Mouse (Mus musculus) limb, embryonic 14.5 days (tissue): Measurements from ENCODE around the gene Ddit4. TPM values are rescaled to one million over a fixed set of nuclear protein-coding genes. Genes with fewer than 3 reads are reported as not detected.
A peak's percentile ranks its signal among the peaks of the same experiment; 100 is the strongest.

Source experiments
- ATAC-seq: fragments of 200-750 bp; cut with Nextera tagmentation; 2 replicates; pipeline ENCODE4 v1.8.0; 2017; ENCODE audit warnings: low read depth, moderate number of reproducible peaks, moderate TSS enrichment; ENCODE audit not compliant: low FRiP score
- DNase-seq: peaks from one replicate; pipeline ENCODE4 v3.0.0-alpha.2; 2015; ENCODE audit warnings: low spot score
- H3K27ac ChIP-seq: fragments of 300-500 bp; sonication (generic); replicated peaks from 2 replicates; pipeline ENCODE4 v1.5.1; 2014; ENCODE audit warnings: low read depth, mild to moderate bottlenecking, low read length, moderate library complexity, mixed read lengths
- H3K27me3 ChIP-seq: fragments of 300-500 bp; sonication (generic); 2 replicates; pipeline ENCODE4 v1.6.1; 2014; ENCODE audit warnings: low read length, mixed read lengths; ENCODE audit not compliant: control insufficient read depth, insufficient read depth
- H3K36me3 ChIP-seq: fragments of 300-500 bp; sonication (generic); 2 replicates; pipeline ENCODE4 v1.6.1; 2014; ENCODE audit warnings: mild to moderate bottlenecking, low read length, moderate library complexity, mixed read lengths; ENCODE audit not compliant: control insufficient read depth, insufficient read depth
- H3K4me1 ChIP-seq: fragments of 300-500 bp; sonication (generic); 2 replicates; pipeline ENCODE4 v1.6.1; 2014; ENCODE audit warnings: antibody characterized with exemption, low read length, mixed read lengths; ENCODE audit not compliant: control insufficient read depth, insufficient read depth
- H3K4me2 ChIP-seq: fragments of 300-500 bp; sonication (generic); replicated peaks from 2 replicates; pipeline ENCODE4 v1.6.1; 2014; ENCODE audit warnings: low read depth, mild to moderate bottlenecking, low read length, moderate library complexity; ENCODE audit not compliant: severe bottlenecking
- H3K4me3 ChIP-seq: fragments of 300-500 bp; sonication (generic); replicated peaks from 2 replicates; pipeline ENCODE4 v1.5.1; 2014; ENCODE audit warnings: low read length
- H3K9ac ChIP-seq: fragments of 300-500 bp; sonication (generic); 2 replicates; pipeline ENCODE4 v1.6.1; 2014; ENCODE audit warnings: mild to moderate bottlenecking, low read depth, low read length, moderate library complexity; ENCODE audit not compliant: severe bottlenecking
- H3K9me3 ChIP-seq: fragments of 300-500 bp; sonication (generic); 2 replicates; pipeline ENCODE4 v1.6.1; 2016; ENCODE audit warnings: low read length; ENCODE audit not compliant: control insufficient read depth
- POLR2A ChIP-seq: fragments of 200-500 bp; IDR thresholded peaks from 2 replicates; pipeline ENCODE4 v1.8.0; 2012; ENCODE audit warnings: inconsistent platforms, mild to moderate bottlenecking, moderate library complexity, borderline replicate concordance; ENCODE audit not compliant: insufficient read depth, insufficient read length; ENCODE audit errors: extremely low read depth
- WGBS: fragments of 180-500 bp; shearing (Covaris S2); extraction: QIAGEN DNeasy Blood & Tissue Kit; methylation state at CpG from one replicate; pipeline ENCODE4 v1.1.7; 2014; 5-methylcytosine and 5-hydroxymethylcytosine counted together
- polyA plus RNA-seq, 2 experiments: library from polyadenylated mRNA; depleted of rRNA in 1 of 2; stranded (reverse) in 1 of 2; unstranded in 1 of 2; fragments of >200 nt; fragmentation: Nextera tagmentation in 1 of 2; extraction: Ambion mirVana in 1 of 2; gene quantifications; 2 replicates each; pipeline versions ENCODE4 v1.2.1 to v1.2.3; 2012 to 2014

Gene Ddit4
- polyA plus RNA-seq, 2 experiments = 8.6 to 117 TPM

DNA sequence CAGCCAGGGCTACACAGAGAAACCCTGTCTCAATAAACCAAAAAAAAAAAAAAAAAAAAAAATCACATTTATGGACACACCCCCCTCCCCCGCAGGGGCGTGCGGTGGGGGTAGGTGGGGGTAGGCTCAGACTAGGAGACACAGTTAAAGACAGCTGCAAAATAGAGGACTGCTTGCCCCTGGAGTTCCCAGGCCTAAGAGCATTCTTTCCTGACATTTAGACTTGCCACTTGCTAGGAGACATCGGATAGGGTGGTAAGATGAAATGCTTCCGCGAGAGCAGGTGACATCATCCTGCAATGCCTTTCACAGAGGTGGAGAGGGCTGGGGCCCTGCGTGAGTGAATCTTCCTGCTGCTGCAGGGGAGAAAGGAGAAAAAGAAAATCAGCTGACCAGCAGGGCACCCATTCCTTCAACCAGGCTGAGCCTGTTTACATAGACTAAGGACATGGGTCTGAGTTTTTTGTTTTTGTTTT lies 2.0 kb upstream of the Ddit4 start:
- H3K9ac ChIP-seq = no peak overlapping the region
- peaks cover 17% of the 10 kb centered on the region; the same call in 1 of the 2 replicates for H3K36me3 ChIP-seq
- H3K27me3 ChIP-seq = no peaks in the 10 kb centered on the region
- ATAC-seq (no peak), DNase-seq (no peak)
- H3K9me3 ChIP-seq = no peaks in the 10 kb centered on the region
- WGBS = 34% methylated on average over 6 of the region's 7 CpGs
- no peak overlapping the region for H3K27ac ChIP-seq
- H3K4me2 ChIP-seq = no peak overlapping the region
- no peak for TF ChIP-seq POLR2A
- no peak overlapping the region for H3K4me3 ChIP-seq
- H3K4me1 ChIP-seq = peaks cover 42% of the 10 kb centered on the region

GRCm38 (mm10) chr10:59952781-59953563 lies 1.3 kb upstream of the Ddit4 start:
- Histone ChIP-seq H3K9me3 (no peaks in the 10 kb centered on the region), H3K36me3 (peaks cover 17% of the 10 kb centered on the region; the same call in 1 of the 2 replicates), H3K4me2 (peak overlapping the region; percentile 97), H3K27ac (peak overlapping the region; percentile 91), H3K4me3 (peak overlapping the region; percentile 69), H3K4me1 (peaks cover 40% of the 10 kb centered on the region), H3K27me3 (no peaks in the 10 kb centered on the region), H3K9ac (peak overlapping the region; percentile 66; the same call in 1 of the 2 replicates)
- 22% methylated on average over 16 of the region's 16 CpGs for WGBS
- TF ChIP-seq POLR2A = no peak
- DNase-seq (no peak), ATAC-seq (no peak)

- under 1% methylated on average over 31 of the region's 31 CpGs for WGBS
- H3K4me2 ChIP-seq = peak overlapping the region; percentile 97
- peak overlapping the region; percentile 69 for H3K4me3 ChIP-seq
- no peaks in the 10 kb centered on the region for H3K27me3 ChIP-seq
- H3K4me1 ChIP-seq = peaks cover 34% of the 10 kb centered on the region
- ATAC-seq = peak; percentile 23; the same call in 1 of the 2 replicates
- DNase-seq = peak; percentile 64
- no peaks in the 10 kb centered on the region for H3K9me3 ChIP-seq
- H3K9ac ChIP-seq = peak overlapping the region; percentile 66
- TF ChIP-seq POLR2A = peak; percentile 35; the same call in 1 of the 2 replicates
- H3K27ac ChIP-seq = peak overlapping the region; percentile 91
- H3K36me3 ChIP-seq = peaks cover 17% of the 10 kb centered on the region; the same call in 1 of the 2 replicates
Measured at GRCm38 (mm10) chr10:59952152-59952780, 632 bp upstream of the Ddit4 start.

GRCm38 (mm10) chr10:59950716-59951191 lies 880 bp downstream of the Ddit4 start:
- H3K4me1 ChIP-seq = peaks cover 27% of the 10 kb centered on the region
- peak overlapping the region; percentile 69 for H3K4me3 ChIP-seq
- peak; percentile 63 for DNase-seq
- no peak for TF ChIP-seq POLR2A
- peak overlapping the region; percentile 88 for H3K27ac ChIP-seq
- peaks cover 17% of the 10 kb centered on the region; the same call in 1 of the 2 replicates for H3K36me3 ChIP-seq
- ATAC-seq = no peak
- H3K9me3 ChIP-seq = no peaks in the 10 kb centered on the region
- peak overlapping the region; percentile 97 for H3K4me2 ChIP-seq
- under 1% methylated on average over 23 of the region's 23 CpGs for WGBS
- H3K9ac ChIP-seq = peak overlapping the region; percentile 85
- no peaks in the 10 kb centered on the region for H3K27me3 ChIP-seq
